Mouse (Mus musculus): ENCODE data around the gene Rnf103.

DNA sequence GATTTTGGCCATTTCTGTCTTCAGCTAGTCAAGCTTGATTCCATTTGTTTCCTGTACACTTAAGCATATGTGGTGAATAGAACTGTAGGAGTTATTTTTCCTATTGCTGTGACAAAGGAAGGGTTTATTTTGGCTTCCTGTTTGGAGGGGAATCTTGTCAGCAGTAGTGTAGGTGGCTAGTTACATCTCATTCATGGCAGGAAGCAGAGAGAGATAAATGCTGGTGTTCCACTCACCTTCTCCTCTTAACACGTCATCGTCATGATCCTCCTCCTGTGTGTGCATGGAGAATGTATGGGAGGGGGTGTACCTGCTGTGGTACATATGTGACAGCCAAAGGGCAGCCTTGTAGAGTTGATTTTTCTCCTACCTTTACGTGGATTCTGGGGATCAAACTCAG is 6.9 kb downstream of the Rnf103 start:
- TF ChIP-seq CTCF (IDR thresholded peaks at IDR 0.05; ENCODE audit: borderline replicate concordance, control insufficient read depth, extremely low read depth, insufficient read depth, low read length, poor library complexity) (no peak), POLR2A (IDR thresholded peaks at IDR 0.05; ENCODE audit: control insufficient read depth, extremely low read depth, insufficient read depth, low read length, poor library complexity) (no peak)

Measured in thymus, adult 2 months (tissue).